Mouse (Mus musculus) urinary bladder, postnatal 14 days (tissue): ENCODE measurements at regions not wholly inside any gene's neighbourhood (a gene's known extent, or its start where the extent isn't known, plus 50 kb on each side); places are given as distances from the start of the nearest gene placed in this dataset.
A peak's percentile ranks its signal among the peaks of the same experiment; 100 is the strongest.
"Not testable (repeated sequence)": the region's sequence is repeated elsewhere in the genome, so short reads cannot be mapped to it uniquely, and the experiment has no call there.

Source experiments
- DNase-seq: peaks from one replicate; pipeline ENCODE4 v3.0.0; 2021; ENCODE audit warnings: low spot score

DNA sequence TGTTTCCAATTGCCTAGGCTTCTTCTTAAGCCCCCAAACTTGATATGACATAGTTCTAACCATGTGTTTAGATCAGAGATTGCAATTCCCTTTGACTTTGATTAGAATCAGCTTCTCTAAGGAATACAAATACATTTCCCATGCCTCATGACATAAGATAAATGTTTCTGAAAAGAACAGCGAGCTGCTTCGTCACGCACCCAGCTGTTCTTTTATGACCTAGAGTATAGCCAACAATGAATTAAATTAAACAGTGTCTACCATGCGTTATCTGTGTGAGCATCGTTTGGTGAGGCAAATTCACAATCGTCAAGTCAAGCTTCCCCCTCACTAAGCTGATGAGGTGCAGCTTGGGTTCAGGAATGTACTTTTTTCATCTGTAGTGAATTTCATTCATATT, 261.8 kb upstream of the Dcbld2 start:
- DNase-seq: no peak

GRCm38 (mm10) chr16:58155538-58155937, 252.7 kb upstream of the Dcbld2 start:
- DNase-seq: no peak

DNA sequence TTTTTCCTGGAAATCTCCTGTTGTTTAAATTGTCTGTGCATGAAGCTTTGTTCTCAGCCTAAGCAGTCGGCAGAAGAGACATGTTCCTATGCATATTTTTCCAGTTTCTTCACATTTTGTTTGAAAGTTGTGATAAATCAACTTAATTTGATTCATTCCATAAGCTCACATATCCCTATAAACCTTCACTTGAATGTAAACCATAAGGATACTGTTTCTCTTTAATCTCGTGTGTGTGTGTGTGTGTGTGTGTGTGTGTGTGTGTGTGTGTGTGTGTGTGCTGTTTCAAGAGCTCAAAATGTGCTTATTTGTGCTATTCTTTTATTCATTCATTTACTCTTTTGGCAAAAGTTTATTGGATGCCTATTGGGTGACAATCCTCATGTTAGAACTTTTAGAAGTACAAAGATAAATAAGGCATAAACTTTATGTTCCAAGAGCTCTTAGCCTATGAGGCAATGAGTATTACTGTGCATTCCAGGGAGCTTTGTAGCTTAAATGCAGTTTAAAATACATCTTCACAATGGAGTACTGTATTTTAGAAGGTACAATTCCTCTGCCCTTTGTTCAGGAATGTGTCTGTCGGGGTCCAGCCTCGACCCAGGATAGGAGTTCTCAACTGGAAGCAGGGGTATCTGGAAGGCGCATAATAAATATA, 229.4 kb upstream of the Dcbld2 start:
- no peak for DNase-seq

GRCm38 (mm10) chr16:58179981-58180380, 228.3 kb upstream of the Dcbld2 start:
- not testable (repeated sequence) for DNase-seq

- DNase-seq: no peak
Observed at GRCm38 (mm10) chr16:58194619-58195497, 213.4 kb upstream of the Dcbld2 start.

DNA sequence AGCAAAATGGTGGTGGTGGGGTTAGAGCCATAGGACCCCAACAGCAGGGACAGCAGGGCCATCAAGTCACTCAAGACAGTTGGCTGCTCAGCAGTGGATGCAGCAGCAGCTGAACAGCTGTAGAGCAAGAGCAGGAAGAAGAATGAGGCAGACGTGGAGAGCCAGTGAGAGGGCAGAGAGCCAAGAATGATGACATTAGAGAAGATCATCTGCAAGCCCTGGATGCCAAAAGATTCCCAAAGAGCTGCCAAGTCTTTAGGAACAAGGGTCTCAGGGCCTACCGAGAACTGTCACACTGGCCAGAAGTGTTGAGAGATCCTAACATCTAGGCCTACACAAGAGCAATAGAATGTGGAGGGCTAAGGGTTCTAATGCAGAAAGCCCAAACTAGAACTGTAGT, 196.4 kb upstream of the Dcbld2 start:
- no peak for DNase-seq

GRCm38 (mm10) chr16:58234686-58235085, 173.6 kb upstream of the Dcbld2 start:
- no peak for DNase-seq

- DNase-seq: no peak
Observed at GRCm38 (mm10) chr16:58236857-58237256, 171.4 kb upstream of the Dcbld2 start.

DNA sequence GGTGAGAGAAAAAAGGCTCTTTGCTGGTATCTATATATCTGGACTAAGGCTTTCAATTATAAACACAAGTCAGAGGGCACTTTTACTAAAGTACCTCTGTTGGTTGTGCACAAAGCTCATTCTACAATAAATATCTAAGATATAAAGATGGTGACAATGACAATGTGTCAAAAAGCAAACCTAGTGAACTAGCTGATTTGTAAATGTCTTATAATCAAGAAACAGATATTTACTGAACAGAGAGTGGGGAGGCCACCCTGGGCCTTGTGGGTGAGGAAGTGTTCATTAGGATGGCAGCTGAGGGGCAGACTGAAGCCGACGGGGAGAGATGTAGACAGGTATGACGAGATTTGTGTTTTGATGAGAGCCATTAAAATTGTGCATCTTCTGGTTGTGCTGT, 132.0 kb upstream of the Dcbld2 start:
- DNase-seq: no peak

DNA sequence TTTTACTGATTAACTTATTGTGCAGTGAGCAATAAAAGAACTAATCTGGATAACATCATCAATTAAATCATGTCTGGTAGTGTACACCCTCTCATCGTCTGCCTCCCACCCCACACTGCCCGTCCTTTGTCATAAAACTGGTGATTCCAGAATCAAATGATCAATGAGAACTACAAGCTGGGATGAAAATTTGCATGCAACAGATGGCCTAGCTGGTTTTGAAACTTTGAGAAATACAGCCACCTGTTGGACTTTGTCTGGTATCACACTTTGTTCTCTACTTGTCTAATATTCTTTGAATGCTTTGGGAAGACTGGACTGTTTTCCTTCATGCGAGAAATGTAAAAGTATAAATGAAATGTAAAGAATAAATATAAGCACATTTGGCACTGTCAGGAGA, 126.8 kb upstream of the Dcbld2 start:
- no peak for DNase-seq

DNA sequence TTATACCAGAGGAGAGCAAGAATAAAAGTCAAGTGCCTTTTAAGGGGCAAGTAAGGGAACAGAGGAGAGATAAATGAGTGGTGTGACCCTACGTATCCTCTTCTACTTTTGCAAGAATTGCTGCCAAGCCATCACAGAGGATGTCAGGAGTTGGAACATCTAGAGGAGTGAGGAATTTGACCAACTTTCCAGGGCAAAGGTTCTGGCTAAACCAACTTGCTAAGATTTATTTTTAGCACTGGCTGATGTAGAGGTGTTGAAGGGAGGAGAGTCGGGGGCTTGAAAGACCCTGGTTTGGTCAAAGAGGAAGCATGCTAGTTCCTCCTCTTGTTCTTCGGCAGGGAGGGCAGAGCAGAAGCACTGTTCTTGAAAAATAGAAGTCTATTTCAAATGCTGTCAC, 113.8 kb upstream of the Dcbld2 start:
- DNase-seq: no peak

- DNase-seq: no peak
Observed at GRCm38 (mm10) chr16:58295128-58295527, 113.1 kb upstream of the Dcbld2 start.

DNA sequence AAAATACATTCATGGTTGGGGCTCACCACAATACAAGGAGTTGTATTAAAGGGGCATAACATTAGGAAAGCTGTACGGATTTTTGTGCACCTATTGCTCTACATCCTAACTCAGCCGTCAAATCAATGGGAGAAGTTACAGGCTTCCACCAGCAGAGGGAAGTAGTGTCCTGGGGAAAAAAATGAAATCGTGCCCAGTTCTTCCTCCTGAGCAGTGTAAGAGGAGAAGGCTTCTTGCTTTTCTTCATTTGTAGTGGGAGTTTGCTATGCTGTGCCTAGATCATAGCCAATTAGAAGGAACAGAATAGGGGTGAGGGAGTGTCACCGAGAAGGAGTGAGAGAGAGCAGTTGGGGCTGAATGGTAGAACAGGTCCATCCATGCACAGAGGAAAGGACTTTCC, 108.7 kb upstream of the Dcbld2 start:
- DNase-seq: peak; percentile 45

DNA sequence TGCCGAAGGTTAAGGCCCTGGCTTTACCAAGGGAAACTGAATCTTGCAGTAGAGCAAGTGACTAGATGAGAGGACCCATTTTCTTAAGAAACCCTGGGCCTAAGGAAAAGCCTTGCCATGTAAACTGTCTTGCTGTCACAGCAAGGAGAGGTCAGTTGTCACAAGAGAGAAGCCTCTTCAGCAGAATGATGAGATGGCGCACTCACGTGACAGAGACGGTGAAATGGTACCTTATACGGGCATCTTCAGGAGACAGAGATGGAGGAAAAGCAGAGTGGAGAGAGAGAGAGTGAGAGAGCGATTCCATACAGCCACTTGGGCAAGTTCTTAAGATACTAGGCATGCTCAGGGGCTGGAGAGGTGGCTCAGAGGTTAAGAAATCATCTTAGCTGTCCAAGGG, 108.1 kb upstream of the Dcbld2 start:
- DNase-seq: no peak

GRCm38 (mm10) chr16:58303555-58303954, 104.7 kb upstream of the Dcbld2 start:
- DNase-seq: peak; percentile 38

- DNase-seq: no peak
Observed at GRCm38 (mm10) chr16:58316889-58317455, 91.3 kb upstream of the Dcbld2 start.

DNA sequence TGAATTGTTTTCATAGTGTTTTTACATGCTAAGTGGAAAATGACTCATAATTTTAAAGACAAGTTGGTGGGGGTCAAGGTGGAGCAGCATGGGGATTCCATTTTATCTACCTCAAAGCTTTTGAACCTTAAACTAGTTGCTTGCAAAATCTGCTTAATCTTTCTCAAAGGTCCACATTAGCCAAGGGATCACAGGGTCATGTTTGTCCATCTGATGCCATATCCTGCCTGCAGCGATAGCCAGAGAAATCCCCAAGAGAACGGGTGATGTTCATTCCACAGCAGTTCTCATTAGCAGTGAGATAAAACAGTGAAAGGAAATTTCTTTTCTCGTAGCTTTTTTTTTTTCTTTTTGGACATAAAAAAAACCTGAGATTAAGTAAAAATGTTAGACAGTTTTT, 77.2 kb upstream of the Dcbld2 start:
- no peak for DNase-seq

DNA sequence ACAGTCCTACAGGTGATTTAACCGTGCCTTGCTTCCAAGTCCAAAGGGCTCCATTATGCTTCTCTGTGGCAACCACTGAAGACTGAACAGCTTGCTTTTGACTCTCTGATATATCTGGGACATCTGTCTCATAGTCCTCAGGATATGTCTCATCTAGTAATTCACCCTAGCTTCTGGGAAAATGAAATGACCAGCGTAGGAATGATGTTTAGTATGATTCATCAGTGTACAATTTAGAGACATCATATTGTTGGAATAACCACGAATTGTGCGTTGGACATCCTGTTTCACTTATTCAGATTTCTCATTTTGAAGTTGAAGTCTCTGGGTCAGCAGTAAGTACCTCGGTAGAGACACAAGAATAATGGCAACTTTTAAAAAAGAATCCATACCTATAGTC, 64.3 kb upstream of the Dcbld2 start:
- no peak for DNase-seq

- DNase-seq: no peak
Observed at GRCm38 (mm10) chr16:58349354-58349753, 58.9 kb upstream of the Dcbld2 start.

DNA sequence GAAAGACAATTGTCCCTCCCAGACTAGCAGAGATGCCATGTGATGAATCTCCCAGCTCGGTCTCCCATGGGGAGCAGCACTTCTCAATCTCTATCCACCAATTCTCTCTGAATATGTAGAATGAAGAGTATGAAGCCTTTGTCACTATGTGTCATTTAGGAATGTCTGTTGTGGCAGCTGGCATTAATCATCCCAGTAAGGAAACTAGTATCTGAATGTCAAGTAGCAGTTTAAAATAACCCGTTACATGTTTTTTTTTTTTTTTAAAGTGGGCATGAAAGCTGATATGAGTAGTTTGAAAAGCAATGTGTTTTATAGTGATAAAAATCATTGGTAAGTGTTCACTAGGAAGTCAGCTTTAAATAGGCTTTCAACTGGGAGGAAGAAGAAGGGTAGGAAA, 58.4 kb upstream of the Dcbld2 start:
- DNase-seq: no peak

- DNase-seq: no peak
Observed at GRCm38 (mm10) chr16:58352156-58352555, 56.1 kb upstream of the Dcbld2 start.

DNA sequence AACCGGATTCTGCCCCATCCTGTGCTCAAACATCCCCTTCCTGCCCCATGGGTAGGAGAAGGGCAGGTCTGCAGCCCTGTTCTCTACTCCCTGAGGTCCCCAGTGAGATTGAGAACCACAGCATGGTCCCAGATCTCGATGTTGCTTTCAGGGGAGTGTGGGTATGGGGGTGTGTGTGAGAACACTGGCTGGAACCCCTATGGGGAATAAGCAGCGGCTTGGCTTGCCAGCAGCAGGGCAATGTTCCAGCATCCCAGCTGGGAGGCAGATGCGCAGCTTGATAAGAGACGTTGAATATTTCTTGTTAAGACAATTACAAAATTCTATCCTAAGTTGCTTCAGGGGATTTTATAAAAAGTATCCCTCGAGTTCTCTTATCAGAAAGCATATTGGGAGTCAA, 53.7 kb upstream of the Dcbld2 start:
- peak; percentile 20 for DNase-seq
